ENCODE assay signal across 11 mouse cellular contexts in genomic region chr15:10661961-10662606, GRCm38 (mm10). TPM values are rescaled to one million over a fixed set of nuclear protein-coding genes. Genes with fewer than 3 reads are reported as not detected.
DNase-seq lines count a peak whose midpoint lies in the region; ATAC-seq and TF ChIP-seq lines count a peak whose summit lies in the region.
"Had no signal": no experiment of that assay in that cellular context is flagged by ENCODE, and none has a peak within 500 bp of the region (broad histone marks: within the 10 kb centered on the region; RNA-seq: fewer than 3 reads in every experiment).

No protein-coding gene starts in this region.

- WGBS in heart, embryonic 12.5 days = 18% methylated on average over 3 of the region's 3 CpGs
- WGBS in spleen, adult 2 months = 28% methylated on average over 3 of the region's 3 CpGs
- WGBS in midbrain, embryonic 15.5 days = 34% methylated on average over 3 of the region's 3 CpGs

- H3K9me3 ChIP-seq in heart, embryonic 12.5 days (replicated peaks) = no peaks in the 10 kb centered on the region
- H3K9me3 ChIP-seq in midbrain, embryonic 15.5 days = no peaks in the 10 kb centered on the region
- H3K9me3 ChIP-seq: liver, embryonic 15.5 days had no signal

- H3K9ac ChIP-seq in heart, embryonic 12.5 days = no peak overlapping the region
- H3K9ac ChIP-seq in midbrain, embryonic 15.5 days = no peak overlapping the region
- H3K9ac ChIP-seq: liver, embryonic 15.5 days had no signal

- TF ChIP-seq POLR2A in spleen, adult 2 months (IDR thresholded peaks at IDR 0.05; ENCODE audit: low read depth, low read length) = no peak

- peaks cover 30% of the 10 kb centered on the region for H3K4me1 ChIP-seq in heart, embryonic 12.5 days (replicated peaks)
- peaks cover 9% of the 10 kb centered on the region; the same call in 1 of the 2 replicates for H3K4me1 ChIP-seq in spleen, adult 2 months (ENCODE audit: control insufficient read depth, insufficient read depth, insufficient read length)
- H3K4me1 ChIP-seq in midbrain, embryonic 15.5 days = no peaks in the 10 kb centered on the region
- H3K4me1 ChIP-seq: liver, embryonic 15.5 days had no signal

- no peak overlapping the region for H3K4me3 ChIP-seq in heart, embryonic 12.5 days
- no peak overlapping the region for H3K4me3 ChIP-seq in spleen, adult 2 months (ENCODE audit: extremely low read depth, insufficient read depth, insufficient read length)
- no peak overlapping the region for H3K4me3 ChIP-seq in midbrain, embryonic 15.5 days
- H3K4me3 ChIP-seq: layer of hippocampus, adult 2 months; liver, embryonic 15.5 days had no signal

- peak overlapping the region; percentile 18; the same call in 1 of the 2 replicates for H3K27ac ChIP-seq in heart, embryonic 12.5 days (ENCODE audit: poor library complexity, severe bottlenecking)
- H3K27ac ChIP-seq in spleen, adult 2 months (ENCODE audit: insufficient read depth, low read length) = no peak overlapping the region; the same call in 1 of the 2 replicates
- H3K27ac ChIP-seq in midbrain, embryonic 15.5 days = no peak overlapping the region
- H3K27ac ChIP-seq: layer of hippocampus, adult 2 months; liver, embryonic 15.5 days had no signal

- no peak for DNase-seq in heart, postnatal 36 days
- DNase-seq in spleen, adult 2 months (ENCODE audit: low read depth in 1 of 2, low spot score in 2 of 2) = peak; percentile 11 to 14
- DNase-seq in spleen, adult 18-20 months = no peak
- peak; percentile 3 to 26 for DNase-seq in thymus, postnatal 36 days
- DNase-seq in adrenal gland, postnatal 10 days = no peak
- DNase-seq: gastrocnemius, postnatal 25 days had no signal

- H3K27me3 ChIP-seq in heart, embryonic 12.5 days (replicated peaks) = peaks cover 26% of the 10 kb centered on the region
- H3K27me3 ChIP-seq in spleen, adult 2 months (ENCODE audit: control insufficient read depth, insufficient read depth, low read length) = no peaks in the 10 kb centered on the region
- H3K27me3 ChIP-seq in midbrain, embryonic 15.5 days (replicated peaks) = no peaks in the 10 kb centered on the region
- H3K27me3 ChIP-seq: liver, embryonic 15.5 days had no signal

- no peak for TF ChIP-seq CTCF in spleen, adult 2 months (IDR thresholded peaks at IDR 0.05; ENCODE audit: extremely low read depth, insufficient read depth, insufficient read length, insufficient replicate concordance)

- ATAC-seq in heart, embryonic 12.5 days (ENCODE audit: insufficient number of reproducible peaks, low FRiP score) = peak; percentile 22; the same call in 1 of the 2 replicates
- ATAC-seq in hematopoietic stem cell, adult 5-6 weeks (replicated peaks in 1 of 2; ENCODE audit: insufficient read depth in 1 of 2, low FRiP score in 2 of 2, low TSS enrichment in 1 of 2, low read depth in 1 of 2, poor library complexity in 2 of 2, severe bottlenecking in 2 of 2) = peak; percentile 97 to 99
- no peak for ATAC-seq in midbrain, embryonic 15.5 days (replicated peaks)

- intact Hi-C loops in heart, postnatal 36 days (cut with DNase I) = no loop called here

- no peaks in the 10 kb centered on the region for H3K36me3 ChIP-seq in heart, embryonic 12.5 days
- H3K36me3 ChIP-seq in spleen, adult 2 months (ENCODE audit: control insufficient read depth, insufficient read depth, low read length) = no peaks in the 10 kb centered on the region
- H3K36me3 ChIP-seq in midbrain, embryonic 15.5 days (replicated peaks) = no peaks in the 10 kb centered on the region
- H3K36me3 ChIP-seq: liver, embryonic 15.5 days had no signal

- H3K4me2 ChIP-seq in heart, embryonic 12.5 days = no peak overlapping the region
- no peak overlapping the region for H3K4me2 ChIP-seq in midbrain, embryonic 15.5 days
- H3K4me2 ChIP-seq: liver, embryonic 15.5 days had no signal

RNA-seq across cellular contexts. Expression of gene Rai14, which starts 52.3 kb away (rescaled TPM):
- polyA plus RNA-seq in heart, embryonic 12.5 days (2016; fragmentation: Nextera tagmentation; extraction: Ambion mirVana) = 25.6 and 27.5 TPM in 2 replicates
- 1 to 10 TPM; 3.0 to 4.6 TPM for total RNA-seq in heart, postnatal 36 days (2021)
- polyA plus RNA-seq in spleen, adult 2 months (2012; rRNA removed) = 2.3 and 3.6 TPM in 2 replicates
- 20.3 and 22.8 TPM in 2 replicates for total RNA-seq in hematopoietic stem cell, adult 5-6 weeks (2017)
- 10 to 100 TPM; 18.7 to 21.0 TPM for total RNA-seq in adrenal gland, postnatal 10 days (2021)
- polyA plus RNA-seq in midbrain, embryonic 15.5 days (2015; fragmentation: Nextera tagmentation; extraction: Ambion mirVana) = 14.0 and 14.5 TPM in 2 replicates

Comparison
In these comparisons a context has a peak if more than half of its experiments do, and no peak if none do; other contexts are left out.
1. DNase-seq: peak in spleen, adult 2 months (2 of 2) and thymus, postnatal 36 days (2 of 2); none in heart, postnatal 36 days (0 of 2), spleen, adult 18-20 months (0 of 2) and adrenal gland, postnatal 10 days (single experiment).